Mouse (Mus musculus) liver, embryonic 11.5 days (tissue): ENCODE data around the gene Ssx2ip. TPM values are rescaled to one million over a fixed set of nuclear protein-coding genes. Genes with fewer than 3 reads are reported as not detected.
A peak's percentile ranks its signal among the peaks of the same experiment; 100 is the strongest.

Experiments
- ATAC-seq: fragments of 200-750 bp; cut with Nextera tagmentation; replicated peaks from 2 replicates; pipeline ENCODE4 v1.8.0; 2017; ENCODE audit warnings: moderate number of reproducible peaks, mild to moderate bottlenecking, moderate TSS enrichment, moderate library complexity; ENCODE audit not compliant: low FRiP score
- DNase-seq: peaks from one replicate; pipeline ENCODE4 v3.0.0-alpha.2; 2017; ENCODE audit warnings: low spot score
- H3K27ac ChIP-seq: fragments of 300-500 bp; sonication (generic); 2 replicates; pipeline ENCODE4 v1.5.1; 2014; ENCODE audit warnings: mild to moderate bottlenecking, low read depth, low read length, control low read depth
- H3K27me3 ChIP-seq: fragments of 300-500 bp; sonication (generic); replicated peaks from 2 replicates; pipeline ENCODE4 v1.6.1; 2014; ENCODE audit warnings: low read length, mixed read lengths; ENCODE audit not compliant: control insufficient read depth, insufficient read depth
- H3K36me3 ChIP-seq: fragments of 300-500 bp; sonication (generic); 2 replicates; pipeline ENCODE4 v1.6.1; 2014; ENCODE audit warnings: mild to moderate bottlenecking, low read length, moderate library complexity, mixed read lengths; ENCODE audit not compliant: control insufficient read depth, insufficient read depth
- H3K4me1 ChIP-seq: fragments of 300-500 bp; sonication (generic); replicated peaks from 2 replicates; pipeline ENCODE4 v1.6.1; 2014; ENCODE audit warnings: low read length, mixed read lengths; ENCODE audit not compliant: control insufficient read depth, insufficient read depth
- H3K4me2 ChIP-seq: fragments of 300-500 bp; sonication (generic); 2 replicates; pipeline ENCODE4 v1.6.1; 2014; ENCODE audit warnings: mild to moderate bottlenecking, control low read depth, moderate library complexity
- H3K4me3 ChIP-seq: fragments of 300-500 bp; sonication (generic); 2 replicates; pipeline ENCODE4 v1.5.1; 2014; ENCODE audit warnings: low read depth, low read length, control low read depth
- H3K9ac ChIP-seq: fragments of 300-500 bp; sonication (generic); 2 replicates; pipeline ENCODE4 v1.6.1; 2014; ENCODE audit warnings: low read depth, low read length, control low read depth
- H3K9me3 ChIP-seq: fragments of 300-500 bp; sonication (generic); 2 replicates; pipeline ENCODE4 v1.6.1; 2016; ENCODE audit warnings: low read length, inconsistent platforms, mixed read lengths; ENCODE audit not compliant: control insufficient read depth
- WGBS: fragments of 180-500 bp; shearing (Covaris S2); extraction: QIAGEN DNeasy Blood & Tissue Kit; methylation state at CpG from one replicate; pipeline ENCODE4 v1.1.7; 2014; 5-methylcytosine and 5-hydroxymethylcytosine counted together
- polyA plus RNA-seq: library from polyadenylated mRNA; unstranded; fragments of >200 nt; fragmentation: Nextera tagmentation; extraction: Ambion mirVana; gene quantifications from 2 replicates; pipeline ENCODE4 v1.2.1, GENCODE M21; 2014

Gene Ssx2ip
- polyA plus RNA-seq, 1 experiment from 2014 or later, result 109 TPM

GRCm38 (mm10) chr3:146434686-146435085 lies 30.2 kb downstream of the Ssx2ip start:
- Histone ChIP-seq H3K36me3 (peaks cover 37% of the 10 kb centered on the region), H3K9ac (no peak overlapping the region), H3K4me1 (no peaks in the 10 kb centered on the region), H3K4me3 (no peak overlapping the region), H3K9me3 (no peaks in the 10 kb centered on the region), H3K27ac (no peak overlapping the region), H3K4me2 (no peak overlapping the region), H3K27me3 (no peaks in the 10 kb centered on the region)
- DNase-seq (no peak), ATAC-seq (no peak)
- 92% methylated on average over 8 of the region's 8 CpGs for WGBS

GRCm38 (mm10) chr3:146435533-146435932 lies 31.1 kb downstream of the Ssx2ip start:
- 90% methylated on average over 11 of the region's 11 CpGs for WGBS
- Histone ChIP-seq H3K9ac (no peak overlapping the region), H3K27ac (no peak overlapping the region), H3K4me1 (no peaks in the 10 kb centered on the region), H3K4me2 (no peak overlapping the region), H3K36me3 (peaks cover 38% of the 10 kb centered on the region), H3K9me3 (no peaks in the 10 kb centered on the region), H3K27me3 (no peaks in the 10 kb centered on the region), H3K4me3 (no peak overlapping the region)
- ATAC-seq, result no peak
- DNase-seq, result no peak

GRCm38 (mm10) chr3:146436114-146436513 lies 31.7 kb downstream of the Ssx2ip start:
- H3K4me3 ChIP-seq, result no peak overlapping the region
- no peaks in the 10 kb centered on the region for H3K4me1 ChIP-seq
- no peak overlapping the region for H3K27ac ChIP-seq
- H3K27me3 ChIP-seq, result no peaks in the 10 kb centered on the region
- WGBS, result 92% methylated on average over 8 of the region's 8 CpGs
- DNase-seq (peak; percentile 11), ATAC-seq (no peak)
- H3K9me3 ChIP-seq, result no peaks in the 10 kb centered on the region
- no peak overlapping the region for H3K9ac ChIP-seq
- H3K4me2 ChIP-seq, result no peak overlapping the region
- peaks cover 40% of the 10 kb centered on the region for H3K36me3 ChIP-seq

- DNase-seq (peak; percentile 3), ATAC-seq (no peak)
- Histone ChIP-seq H3K36me3 (peaks cover 28% of the 10 kb centered on the region), H3K9ac (no peak overlapping the region), H3K27ac (no peak overlapping the region), H3K4me2 (no peak overlapping the region), H3K9me3 (no peaks in the 10 kb centered on the region), H3K4me3 (no peak overlapping the region), H3K4me1 (no peaks in the 10 kb centered on the region), H3K27me3 (no peaks in the 10 kb centered on the region)
- WGBS, result 94% methylated on average over 12 of the region's 12 CpGs
These were observed 35.6 kb downstream of the Ssx2ip start for GRCm38 (mm10) chr3:146440011-146440410.

GRCm38 (mm10) chr3:146440422-146440821 lies 36.0 kb downstream of the Ssx2ip start:
- WGBS, result 94% methylated on average over 7 of the region's 7 CpGs
- no peak for ATAC-seq
- Histone ChIP-seq H3K27me3 (no peaks in the 10 kb centered on the region), H3K9ac (no peak overlapping the region), H3K4me3 (no peak overlapping the region), H3K4me1 (no peaks in the 10 kb centered on the region), H3K4me2 (no peak overlapping the region), H3K27ac (no peak overlapping the region), H3K36me3 (peaks cover 28% of the 10 kb centered on the region), H3K9me3 (no peaks in the 10 kb centered on the region)
- peak; percentile 26 for DNase-seq

GRCm38 (mm10) chr3:146442484-146442883 lies 38.0 kb downstream of the Ssx2ip start:
- Histone ChIP-seq H3K27ac (no peak overlapping the region), H3K4me2 (no peak overlapping the region), H3K36me3 (peaks cover 23% of the 10 kb centered on the region), H3K27me3 (no peaks in the 10 kb centered on the region), H3K4me1 (no peaks in the 10 kb centered on the region), H3K9me3 (no peaks in the 10 kb centered on the region), H3K4me3 (no peak overlapping the region), H3K9ac (no peak overlapping the region)
- ATAC-seq, result no peak
- WGBS, result 89% methylated on average over 7 of the region's 7 CpGs
- DNase-seq, result no peak

- no peaks in the 10 kb centered on the region for H3K4me1 ChIP-seq
- no peaks in the 10 kb centered on the region for H3K27me3 ChIP-seq
- H3K9me3 ChIP-seq, result no peaks in the 10 kb centered on the region
- H3K36me3 ChIP-seq, result peaks cover 21% of the 10 kb centered on the region
- WGBS, result 91% methylated on average over 8 of the region's 8 CpGs
- H3K4me3 ChIP-seq, result no peak overlapping the region
- no peak overlapping the region for H3K9ac ChIP-seq
- no peak overlapping the region for H3K4me2 ChIP-seq
- ATAC-seq, result no peak
- H3K27ac ChIP-seq, result no peak overlapping the region
- no peak for DNase-seq
These were observed 38.5 kb downstream of the Ssx2ip start for GRCm38 (mm10) chr3:146442936-146443335.

- Histone ChIP-seq H3K27ac (no peak overlapping the region), H3K4me2 (no peak overlapping the region), H3K4me3 (no peak overlapping the region), H3K36me3 (peaks cover 17% of the 10 kb centered on the region), H3K27me3 (no peaks in the 10 kb centered on the region), H3K9me3 (no peaks in the 10 kb centered on the region), H3K9ac (no peak overlapping the region), H3K4me1 (no peaks in the 10 kb centered on the region)
- DNase-seq (no peak), ATAC-seq (no peak)
- 86% methylated on average over 7 of the region's 7 CpGs for WGBS
These were observed 38.9 kb downstream of the Ssx2ip start for GRCm38 (mm10) chr3:146443380-146443779.

GRCm38 (mm10) chr3:146444880-146445279 lies 40.4 kb downstream of the Ssx2ip start:
- H3K4me2 ChIP-seq, result no peak overlapping the region
- H3K27me3 ChIP-seq, result no peaks in the 10 kb centered on the region
- H3K27ac ChIP-seq, result no peak overlapping the region
- no peak overlapping the region for H3K4me3 ChIP-seq
- WGBS, result 82% methylated on average over 7 of the region's 7 CpGs
- peaks cover 1% of the 10 kb centered on the region; the same call in 1 of the 2 replicates for H3K4me1 ChIP-seq
- DNase-seq (no peak), ATAC-seq (no peak)
- peaks cover 12% of the 10 kb centered on the region for H3K36me3 ChIP-seq
- H3K9ac ChIP-seq, result no peak overlapping the region
- H3K9me3 ChIP-seq, result no peaks in the 10 kb centered on the region
